Mouse (Mus musculus) lung, embryonic 15.5 days (tissue): ENCODE data around the gene Ccsap. TPM values are rescaled to one million over a fixed set of nuclear protein-coding genes. Genes with fewer than 3 reads are reported as not detected.

Source experiments
- ATAC-seq: fragments of 200-750 bp; cut with Nextera tagmentation; 2 replicates; pipeline ENCODE4 v1.8.0; 2017; ENCODE audit warnings: moderate number of reproducible peaks, borderline replicate concordance; ENCODE audit not compliant: low FRiP score, low TSS enrichment; ENCODE audit errors: extremely low read depth
- H3K27ac ChIP-seq: fragments of 300-500 bp; sonication (generic); 2 replicates; pipeline ENCODE4 v1.5.1; 2015; ENCODE audit warnings: moderate library complexity, mild to moderate bottlenecking, inconsistent platforms
- H3K27me3 ChIP-seq: fragments of 300-500 bp; sonication (generic); 2 replicates; pipeline ENCODE4 v1.6.1; 2015; ENCODE audit warnings: inconsistent platforms
- H3K36me3 ChIP-seq: fragments of 300-500 bp; sonication (generic); 2 replicates; pipeline ENCODE4 v1.6.1; 2015; ENCODE audit warnings: inconsistent platforms
- H3K4me1 ChIP-seq: fragments of 300-500 bp; sonication (generic); 2 replicates; pipeline ENCODE4 v1.6.1; 2015; ENCODE audit warnings: inconsistent platforms
- H3K4me2 ChIP-seq: fragments of 300-500 bp; sonication (generic); 2 replicates; pipeline ENCODE4 v1.6.1; 2015; ENCODE audit warnings: inconsistent platforms, mild to moderate bottlenecking, moderate library complexity
- H3K4me3 ChIP-seq: fragments of 300-500 bp; sonication (generic); 2 replicates; pipeline ENCODE4 v1.5.1; 2015; ENCODE audit warnings: mild to moderate bottlenecking, inconsistent platforms
- H3K9ac ChIP-seq: fragments of 300-500 bp; sonication (generic); 2 replicates; pipeline ENCODE4 v1.6.1; 2015; ENCODE audit warnings: inconsistent platforms
- H3K9me3 ChIP-seq: fragments of 300-500 bp; sonication (generic); 2 replicates; pipeline ENCODE4 v1.6.1; 2016; ENCODE audit warnings: inconsistent platforms
- WGBS: fragments of 180-500 bp; shearing (Covaris S2); methylation state at CpG from one replicate; pipeline ENCODE4 v1.1.7; 2015; 5-methylcytosine and 5-hydroxymethylcytosine counted together
- polyA plus RNA-seq: library from polyadenylated mRNA; unstranded; fragments of >200 nt; fragmentation: Nextera tagmentation; extraction: Ambion mirVana; gene quantifications from 2 replicates; pipeline ENCODE4 v1.2.1, GENCODE M21; 2015

Gene Ccsap
- polyA plus RNA-seq, 1 experiment from 2014 or later: 4.9 TPM

GRCm38 (mm10) chr8:123832757-123833156, 27.3 kb downstream of the Ccsap start:
- H3K9me3 ChIP-seq: no peaks in the 10 kb centered on the region
- 92% methylated on average over 4 of the region's 4 CpGs for WGBS
- no peak overlapping the region for H3K4me3 ChIP-seq
- no peaks in the 10 kb centered on the region for H3K4me1 ChIP-seq
- no peak overlapping the region for H3K4me2 ChIP-seq
- H3K9ac ChIP-seq: no peak overlapping the region
- no peaks in the 10 kb centered on the region for H3K27me3 ChIP-seq
- no peak overlapping the region for H3K27ac ChIP-seq
- ATAC-seq: no peak
- peaks cover 37% of the 10 kb centered on the region for H3K36me3 ChIP-seq

GRCm38 (mm10) chr8:123827523-123827922, 32.5 kb downstream of the Ccsap start:
- no peak for ATAC-seq
- H3K4me3 ChIP-seq: no peak overlapping the region
- no peaks in the 10 kb centered on the region for H3K4me1 ChIP-seq
- WGBS: 81% methylated on average over 13 of the region's 13 CpGs
- no peak overlapping the region for H3K9ac ChIP-seq
- H3K36me3 ChIP-seq: peaks cover 17% of the 10 kb centered on the region
- H3K27ac ChIP-seq: no peak overlapping the region
- no peak overlapping the region for H3K4me2 ChIP-seq
- H3K27me3 ChIP-seq: no peaks in the 10 kb centered on the region
- H3K9me3 ChIP-seq: no peaks in the 10 kb centered on the region

GRCm38 (mm10) chr8:123826758-123827157, 33.3 kb downstream of the Ccsap start:
- no peaks in the 10 kb centered on the region for H3K9me3 ChIP-seq
- no peak overlapping the region for H3K4me3 ChIP-seq
- WGBS: 88% methylated on average over 7 of the region's 7 CpGs
- H3K36me3 ChIP-seq: peaks cover 15% of the 10 kb centered on the region; the same call in 1 of the 2 replicates
- H3K9ac ChIP-seq: no peak overlapping the region
- H3K4me1 ChIP-seq: no peaks in the 10 kb centered on the region
- H3K27me3 ChIP-seq: no peaks in the 10 kb centered on the region
- H3K27ac ChIP-seq: no peak overlapping the region
- no peak for ATAC-seq
- no peak overlapping the region for H3K4me2 ChIP-seq

GRCm38 (mm10) chr8:123826001-123826400, 34.0 kb downstream of the Ccsap start:
- WGBS: 62% methylated on average over 9 of the region's 9 CpGs
- no peaks in the 10 kb centered on the region for H3K27me3 ChIP-seq
- no peaks in the 10 kb centered on the region for H3K4me1 ChIP-seq
- peaks cover 15% of the 10 kb centered on the region; the same call in 1 of the 2 replicates for H3K36me3 ChIP-seq
- no peak overlapping the region for H3K4me3 ChIP-seq
- H3K27ac ChIP-seq: no peak overlapping the region
- H3K9ac ChIP-seq: no peak overlapping the region
- H3K9me3 ChIP-seq: no peaks in the 10 kb centered on the region
- H3K4me2 ChIP-seq: no peak overlapping the region
- ATAC-seq: no peak

GRCm38 (mm10) chr8:123823532-123824123, 36.4 kb downstream of the Ccsap start:
- 63% methylated on average over 18 of the region's 18 CpGs for WGBS
- Histone ChIP-seq H3K9me3 (no peaks in the 10 kb centered on the region), H3K36me3 (peaks cover 9% of the 10 kb centered on the region; the same call in 1 of the 2 replicates), H3K9ac (no peak overlapping the region), H3K4me1 (no peaks in the 10 kb centered on the region), H3K4me2 (no peak overlapping the region), H3K4me3 (no peak overlapping the region), H3K27me3 (no peaks in the 10 kb centered on the region), H3K27ac (no peak overlapping the region)
- ATAC-seq: no peak

- no peak overlapping the region for H3K27ac ChIP-seq
- no peaks in the 10 kb centered on the region for H3K9me3 ChIP-seq
- WGBS: 89% methylated on average over 10 of the region's 10 CpGs
- H3K4me3 ChIP-seq: no peak overlapping the region
- no peaks in the 10 kb centered on the region for H3K27me3 ChIP-seq
- peaks cover 6% of the 10 kb centered on the region; the same call in 1 of the 2 replicates for H3K36me3 ChIP-seq
- no peak for ATAC-seq
- H3K9ac ChIP-seq: no peak overlapping the region
- H3K4me2 ChIP-seq: no peak overlapping the region
- H3K4me1 ChIP-seq: no peaks in the 10 kb centered on the region
Measured at GRCm38 (mm10) chr8:123823111-123823510, 36.9 kb downstream of the Ccsap start.

GRCm38 (mm10) chr8:123820780-123821179, 39.2 kb downstream of the Ccsap start:
- ATAC-seq: no peak
- no peak overlapping the region for H3K4me2 ChIP-seq
- 0 out of 2 replicates have a peak, but pooled peaks cover 3% of the 10 kb centered on the region for H3K36me3 ChIP-seq
- H3K27ac ChIP-seq: no peak overlapping the region
- H3K4me1 ChIP-seq: no peaks in the 10 kb centered on the region
- WGBS: 87% methylated on average over 6 of the region's 6 CpGs
- H3K4me3 ChIP-seq: no peak overlapping the region
- H3K27me3 ChIP-seq: no peaks in the 10 kb centered on the region
- H3K9ac ChIP-seq: no peak overlapping the region
- H3K9me3 ChIP-seq: no peaks in the 10 kb centered on the region

- Histone ChIP-seq H3K4me1 (no peaks in the 10 kb centered on the region), H3K27ac (no peak overlapping the region), H3K9me3 (no peaks in the 10 kb centered on the region), H3K4me3 (no peak overlapping the region), H3K4me2 (no peak overlapping the region), H3K9ac (no peak overlapping the region), H3K36me3 (0 out of 2 replicates have a peak, but pooled peaks cover 3% of the 10 kb centered on the region), H3K27me3 (no peaks in the 10 kb centered on the region)
- no peak for ATAC-seq
- 83% methylated on average over 19 of the region's 19 CpGs for WGBS
Measured at GRCm38 (mm10) chr8:123819683-123820610, 40.1 kb downstream of the Ccsap start.

- no peak overlapping the region for H3K4me2 ChIP-seq
- no peaks in the 10 kb centered on the region for H3K4me1 ChIP-seq
- no peak overlapping the region for H3K9ac ChIP-seq
- 90% methylated on average over 11 of the region's 11 CpGs for WGBS
- H3K4me3 ChIP-seq: no peak overlapping the region
- H3K27me3 ChIP-seq: no peaks in the 10 kb centered on the region
- 0 out of 2 replicates have a peak, but pooled peaks cover 3% of the 10 kb centered on the region for H3K36me3 ChIP-seq
- H3K27ac ChIP-seq: no peak overlapping the region
- ATAC-seq: no peak
- no peaks in the 10 kb centered on the region for H3K9me3 ChIP-seq
Measured at GRCm38 (mm10) chr8:123817747-123818146, 42.3 kb downstream of the Ccsap start.

- Histone ChIP-seq H3K27ac (no peak overlapping the region), H3K4me1 (no peaks in the 10 kb centered on the region), H3K9ac (no peak overlapping the region), H3K4me2 (no peak overlapping the region), H3K9me3 (no peaks in the 10 kb centered on the region), H3K4me3 (no peak overlapping the region), H3K36me3 (0 out of 2 replicates have a peak, but pooled peaks cover 3% of the 10 kb centered on the region), H3K27me3 (no peaks in the 10 kb centered on the region)
- no peak for ATAC-seq
- 78% methylated on average over 8 of the region's 8 CpGs for WGBS
Measured at GRCm38 (mm10) chr8:123816939-123817338, 43.1 kb downstream of the Ccsap start.

- ATAC-seq: no peak
- Histone ChIP-seq H3K9ac (no peak overlapping the region), H3K9me3 (no peaks in the 10 kb centered on the region), H3K4me3 (no peak overlapping the region), H3K27me3 (no peaks in the 10 kb centered on the region), H3K27ac (no peak overlapping the region), H3K4me2 (no peak overlapping the region), H3K36me3 (0 out of 2 replicates have a peak, but pooled peaks cover 3% of the 10 kb centered on the region), H3K4me1 (no peaks in the 10 kb centered on the region)
- WGBS: 70% methylated on average over 11 of the region's 11 CpGs
Measured at GRCm38 (mm10) chr8:123815325-123815724, 44.7 kb downstream of the Ccsap start.

- Histone ChIP-seq H3K9me3 (no peaks in the 10 kb centered on the region), H3K36me3 (0 out of 2 replicates have a peak, but pooled peaks cover 3% of the 10 kb centered on the region), H3K27ac (no peak overlapping the region), H3K4me3 (no peak overlapping the region), H3K9ac (no peak overlapping the region), H3K27me3 (no peaks in the 10 kb centered on the region), H3K4me2 (no peak overlapping the region), H3K4me1 (no peaks in the 10 kb centered on the region)
- no peak for ATAC-seq
- WGBS: 84% methylated on average over 4 of the region's 4 CpGs
Measured at GRCm38 (mm10) chr8:123813892-123814266, 46.1 kb downstream of the Ccsap start.
